Comparison of ENCODE assay signal across 18 mouse cellular contexts in the genomic region with DNA sequence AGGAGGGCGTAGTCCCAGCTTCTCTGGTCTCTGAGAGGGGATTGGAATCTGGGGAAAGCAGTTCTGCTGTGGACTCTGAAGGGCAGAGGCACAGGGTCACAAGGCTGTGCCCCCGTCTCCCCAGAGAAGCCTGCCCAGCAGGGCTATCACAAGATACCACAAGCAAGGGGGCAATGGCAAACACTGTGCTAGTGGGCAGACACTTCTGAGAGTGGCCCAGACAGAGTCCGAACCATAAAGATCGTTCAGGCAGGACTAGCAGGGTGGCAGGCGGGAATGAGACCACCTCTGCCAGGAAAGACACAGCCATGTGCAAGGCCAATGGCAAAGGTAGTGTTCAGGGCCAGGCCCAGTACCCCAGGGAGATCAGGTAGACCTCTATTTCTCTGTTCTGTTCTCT.
"Had no signal": no experiment of that assay in that cellular context is flagged by ENCODE, and none has a peak within 500 bp of the region (broad histone marks: within the 10 kb centered on the region; RNA-seq: fewer than 3 reads in every experiment).

No protein-coding gene starts in this region.

- H3K27ac ChIP-seq: limb, embryonic 10.5 days; liver, embryonic 12.5 days; liver, embryonic 15.5 days; midbrain, embryonic 12.5 days; midbrain, embryonic 15.5 days; neural tube, embryonic 13.5 days had no signal

- H3K9ac ChIP-seq: kidney, embryonic 15.5 days; liver, embryonic 12.5 days; liver, embryonic 15.5 days; midbrain, embryonic 12.5 days; midbrain, embryonic 15.5 days; neural tube, embryonic 13.5 days had no signal

- H3K4me2 ChIP-seq: kidney, embryonic 15.5 days; limb, embryonic 13.5 days; liver, embryonic 12.5 days; liver, embryonic 15.5 days; midbrain, embryonic 12.5 days; midbrain, embryonic 15.5 days; neural tube, embryonic 13.5 days had no signal

- ATAC-seq: liver, embryonic 12.5 days; midbrain, embryonic 15.5 days had no signal

- DNase-seq: kidney, adult 11 months; kidney, adult 8-10 months; kidney, postnatal 10 days; kidney, postnatal 36 days; liver; lung, adult 18-20 months; lung, postnatal 14 days; right cerebral cortex, postnatal 4 days; thymus, adult 18-20 months; thymus, postnatal 36 days had no signal

- H3K4me3 ChIP-seq: kidney, embryonic 15.5 days; limb, embryonic 10.5 days; limb, embryonic 13.5 days; liver, embryonic 12.5 days; liver, embryonic 15.5 days; midbrain, embryonic 12.5 days; midbrain, embryonic 15.5 days; neural tube, embryonic 13.5 days had no signal

- H3K9me3 ChIP-seq: kidney, embryonic 15.5 days; limb, embryonic 10.5 days; limb, embryonic 13.5 days; liver, embryonic 12.5 days; liver, embryonic 15.5 days; midbrain, embryonic 12.5 days; midbrain, embryonic 15.5 days; neural tube, embryonic 13.5 days had no signal

- H3K27me3 ChIP-seq: kidney, embryonic 15.5 days; limb, embryonic 13.5 days; liver, embryonic 15.5 days; midbrain, embryonic 15.5 days; neural tube, embryonic 13.5 days had no signal

- H3K36me3 ChIP-seq: kidney, embryonic 15.5 days; liver, embryonic 12.5 days; liver, embryonic 15.5 days; midbrain, embryonic 12.5 days; midbrain, embryonic 15.5 days; neural tube, embryonic 13.5 days had no signal
